Mouse (Mus musculus) thymus, adult 18-20 months (tissue): ENCODE data around the gene Tifab.
"Not testable (repeated sequence)": the region's sequence is repeated elsewhere in the genome, so short reads cannot be mapped to it uniquely, and the experiment has no call there.

Experiments
- DNase-seq, 2 experiments: peaks; one replicate each; pipeline ENCODE4 v3.0.0; 2022; ENCODE audit warnings: mixed read lengths in 2 of 2

Gene Tifab

DNA sequence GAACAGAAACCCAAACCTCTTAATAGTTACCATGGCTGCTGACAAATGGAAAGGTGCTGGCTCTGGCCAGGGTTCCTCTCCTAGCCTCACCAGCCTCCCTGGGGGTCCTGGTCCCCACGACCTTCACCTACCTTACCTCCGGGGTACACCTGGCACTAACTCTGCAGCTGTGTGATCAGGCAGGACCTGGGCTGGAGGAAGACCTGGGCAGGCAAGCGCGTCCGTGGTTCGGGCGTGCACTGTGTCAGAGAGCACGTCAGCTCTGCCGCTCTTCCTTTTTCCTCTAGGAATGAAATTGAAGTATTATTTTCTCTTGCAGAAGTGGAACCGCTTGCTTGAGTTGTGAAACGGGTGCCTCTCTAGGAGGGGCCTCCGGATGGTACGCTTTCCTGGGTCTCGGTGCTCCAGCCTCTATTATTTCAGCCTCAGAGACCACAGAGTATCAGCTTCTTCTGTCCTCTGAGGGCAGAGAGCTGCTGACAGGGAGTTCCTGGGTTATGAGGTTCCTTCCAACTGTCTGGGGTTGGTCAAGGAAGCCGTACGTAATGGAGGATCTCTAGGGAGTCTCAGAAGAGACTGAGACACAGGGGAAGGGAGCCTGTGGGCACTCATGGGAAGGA is at the start of gene Tifab:
Gene Tifab, minus strand, starts transcription at position 470 of the 620 bp plus-strand sequence.
- no peak for DNase-seq

DNA sequence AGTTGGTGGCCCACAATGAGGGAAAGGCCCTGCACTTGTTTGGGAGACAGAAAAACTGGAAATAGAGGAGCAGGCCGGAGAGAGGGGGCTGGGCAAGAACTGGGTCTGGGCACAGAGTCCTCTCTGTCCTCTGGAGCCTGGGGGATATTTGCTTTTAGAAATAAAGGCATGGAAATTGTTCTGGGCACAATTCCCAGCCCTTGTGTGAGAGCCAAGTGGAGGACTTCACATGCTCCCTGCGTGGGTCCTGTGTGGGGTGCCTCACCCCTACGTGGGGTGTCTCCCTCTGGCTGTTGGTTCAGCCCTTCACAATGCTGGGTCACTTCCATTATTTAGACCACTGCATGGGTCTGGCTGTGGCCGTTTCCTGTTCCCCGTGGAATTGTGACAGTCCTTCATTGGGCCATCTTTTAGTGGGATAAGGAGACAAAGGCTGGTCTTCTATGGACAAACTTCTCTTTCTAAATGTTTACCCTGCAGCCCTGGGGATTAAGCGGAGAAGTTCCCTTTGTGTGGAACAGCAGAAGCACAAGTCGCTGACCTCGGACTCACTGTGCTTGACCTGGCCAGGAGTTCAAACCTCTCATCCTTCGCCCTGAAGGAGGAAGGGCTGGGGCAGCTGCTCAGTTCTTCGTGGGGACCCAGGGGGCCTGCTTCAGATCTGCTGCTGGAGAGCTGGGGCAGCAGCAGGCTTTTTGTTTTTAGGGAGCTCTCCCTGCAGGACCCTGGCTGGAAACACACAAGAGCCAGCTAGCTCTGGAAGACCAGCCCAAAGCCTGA is 47.7 kb upstream of the Tifab start:
- DNase-seq: no peak

DNA sequence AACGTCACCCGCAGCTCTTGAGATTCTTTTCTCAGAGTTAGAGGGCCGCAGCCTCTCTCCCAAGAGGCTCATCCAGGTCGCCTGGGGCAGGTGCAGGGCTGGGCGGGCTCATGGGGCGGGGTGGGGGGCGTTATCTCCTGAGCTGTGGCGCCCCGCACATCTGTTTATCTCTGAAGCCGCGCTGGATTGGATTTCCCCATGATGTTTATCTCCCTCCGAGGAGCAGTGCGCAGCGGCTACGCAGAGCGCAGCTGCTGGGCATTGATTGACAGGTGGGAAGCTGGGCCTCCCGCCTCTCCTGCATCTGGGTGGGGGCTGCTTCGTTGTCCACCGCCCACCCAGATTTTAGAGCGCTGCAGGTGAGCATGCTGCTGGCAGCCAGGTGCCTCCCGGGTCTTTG is 44.9 kb upstream of the Tifab start:
- DNase-seq: peak in 1 of 2 experiments; percentile 26

DNA sequence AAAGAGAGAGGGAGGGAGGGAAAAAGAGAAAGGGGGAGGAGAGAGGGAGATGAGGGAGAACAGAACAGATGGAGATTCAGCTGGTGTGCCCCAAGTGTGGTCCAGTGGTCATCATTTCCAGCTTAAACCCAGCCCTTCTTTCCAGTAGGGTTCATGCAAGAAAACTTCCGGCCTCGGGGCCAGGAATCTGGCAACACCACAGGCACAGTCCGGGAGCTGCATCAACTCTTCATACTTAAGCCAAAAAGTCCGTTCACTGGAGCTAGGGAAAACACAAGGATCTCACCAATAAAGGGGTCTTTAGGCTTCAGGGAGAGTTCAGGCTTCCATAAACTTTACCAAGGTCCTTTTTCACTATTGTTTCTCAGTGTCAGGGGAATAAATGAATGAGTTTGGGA is 44.2 kb upstream of the Tifab start:
- no peak for DNase-seq

DNA sequence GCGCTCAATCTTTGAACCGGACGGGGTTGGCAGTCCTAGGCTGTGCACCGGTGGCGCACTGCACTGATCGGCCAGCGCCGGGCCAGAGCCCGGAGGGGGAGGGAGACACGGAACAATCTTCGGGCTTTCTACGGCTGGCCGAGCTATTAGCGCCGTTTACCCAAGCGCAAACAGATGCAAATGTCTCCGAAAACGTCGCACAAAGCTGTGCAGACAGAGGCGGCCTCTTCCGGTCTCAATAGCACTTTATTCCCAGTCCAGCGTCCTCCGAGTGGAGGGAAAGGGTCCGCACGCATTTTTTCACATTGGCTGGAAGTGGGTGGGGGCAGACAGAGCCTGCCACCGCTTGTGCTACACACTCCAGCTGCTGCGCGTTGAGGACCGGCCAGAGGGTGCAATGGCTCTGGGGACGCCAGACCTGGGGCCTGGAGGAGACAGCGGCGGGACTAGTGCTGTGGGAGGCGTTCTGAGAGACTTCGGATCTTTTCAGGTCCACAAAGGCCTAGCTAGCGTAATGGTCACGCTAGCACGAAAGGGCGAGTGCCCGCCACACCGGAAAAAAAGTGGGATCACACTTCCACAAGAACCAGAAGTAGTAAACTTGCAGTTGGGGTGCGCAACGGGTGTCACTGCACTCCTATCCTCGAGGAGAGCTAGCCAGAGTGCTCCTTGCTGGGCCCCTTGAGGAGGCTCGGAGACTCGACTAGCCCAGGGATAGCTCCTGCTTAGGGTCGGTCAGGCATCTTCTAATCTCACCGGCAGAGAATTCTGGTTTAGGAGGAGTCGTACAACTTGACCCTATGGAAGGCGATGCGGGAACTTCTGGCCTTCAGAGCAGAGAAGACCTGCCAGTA is 43.5 kb upstream of the Tifab start:
- no peak for DNase-seq

DNA sequence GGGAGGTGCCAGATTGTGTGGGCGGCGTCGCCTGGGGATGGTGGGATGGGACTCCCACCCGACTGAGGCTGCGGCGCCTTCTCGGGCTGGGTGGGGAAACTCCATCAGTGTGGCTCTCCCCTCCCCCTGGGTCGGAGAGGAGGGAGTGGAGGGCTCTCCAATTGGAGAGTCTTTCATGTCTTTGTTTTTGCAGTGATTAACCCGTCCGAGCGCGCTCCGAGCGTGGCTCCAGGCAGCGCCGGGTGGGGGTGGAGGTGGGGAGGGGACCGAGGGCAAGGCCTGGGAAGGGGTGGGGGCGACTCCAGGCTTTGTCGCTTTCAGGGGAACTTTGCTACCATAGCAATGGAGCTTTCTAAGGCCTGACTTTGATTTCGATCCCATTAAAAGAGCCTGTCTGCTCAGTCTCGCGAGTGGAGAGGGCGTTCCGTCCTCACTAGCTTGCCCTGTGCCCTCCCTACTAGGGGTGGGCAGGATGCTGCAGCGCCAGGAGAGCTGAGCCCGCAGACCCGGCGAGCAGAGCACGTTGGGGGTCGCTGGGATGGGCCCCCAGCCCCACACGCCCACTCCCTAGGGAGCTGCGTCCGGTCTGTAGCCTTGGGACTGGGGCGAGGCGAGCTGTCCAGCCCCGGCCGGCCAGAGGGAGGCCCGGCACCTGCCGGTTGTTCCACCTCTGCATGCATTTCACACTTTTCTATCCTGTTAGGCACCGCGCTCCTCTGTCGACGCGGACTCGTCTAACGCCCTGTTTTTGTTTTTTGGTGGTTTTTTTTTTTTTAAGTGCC is 42.6 kb upstream of the Tifab start:
- DNase-seq: no peak

DNA sequence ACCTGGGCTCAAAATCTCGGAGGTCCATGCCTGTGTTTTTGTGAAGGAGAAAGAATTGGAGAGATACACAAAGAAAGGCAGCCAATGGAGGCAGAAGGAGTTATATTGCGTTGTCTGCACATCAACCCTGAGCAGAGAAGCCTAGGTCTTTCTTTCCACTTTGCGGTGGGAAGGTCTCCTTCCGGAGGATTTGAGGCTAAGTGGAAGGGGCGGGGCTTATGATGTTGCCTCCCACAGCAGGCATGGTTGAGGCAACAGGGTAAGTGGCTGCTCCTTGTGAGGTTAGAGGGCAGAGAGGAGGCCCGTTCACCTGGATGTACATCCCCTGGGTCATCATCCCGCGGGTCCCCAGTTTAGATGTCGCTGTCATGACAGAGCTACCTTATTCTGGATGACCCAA is 40.6 kb upstream of the Tifab start:
- DNase-seq: no peak

DNA sequence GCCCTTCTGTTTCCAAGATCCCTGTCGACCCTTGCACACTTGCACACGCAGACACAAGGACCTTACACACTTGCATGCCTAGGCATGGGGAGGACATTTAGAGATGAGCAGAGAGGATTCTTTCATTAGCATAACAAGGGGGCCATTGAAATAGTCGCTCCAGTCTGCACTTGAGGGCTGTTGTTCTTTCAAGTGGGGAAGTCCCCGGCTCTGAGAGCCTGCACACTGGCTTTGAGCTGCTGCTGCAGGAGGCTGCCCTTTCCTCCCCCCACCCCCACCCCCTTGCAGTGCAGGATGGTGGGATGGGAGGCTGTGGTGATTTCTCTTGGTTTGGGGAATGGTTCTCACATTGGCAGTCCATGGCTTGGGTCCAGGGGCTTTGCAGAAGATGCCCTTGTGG is 37.4 kb upstream of the Tifab start:
- DNase-seq: no peak

DNA sequence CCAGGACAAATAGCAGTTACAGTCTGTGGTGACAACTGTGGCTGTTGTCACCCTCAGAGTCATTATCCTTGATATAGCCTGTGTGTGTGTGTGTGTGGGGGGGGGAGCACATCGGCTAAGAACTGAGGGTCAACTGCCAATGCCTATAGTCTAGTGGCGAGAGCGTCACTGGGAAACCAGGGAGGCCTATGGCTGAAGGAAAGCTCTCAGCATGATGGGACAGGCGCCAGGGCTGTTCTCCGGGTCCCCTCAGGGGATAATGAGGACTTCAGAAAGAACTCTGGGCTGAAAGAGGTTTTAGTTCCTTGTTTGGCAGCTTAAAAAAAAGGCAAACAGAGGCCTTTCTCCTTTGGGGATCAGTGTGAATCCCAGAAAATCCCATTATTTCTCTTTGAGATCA is 35.9 kb upstream of the Tifab start:
- DNase-seq: no peak

DNA sequence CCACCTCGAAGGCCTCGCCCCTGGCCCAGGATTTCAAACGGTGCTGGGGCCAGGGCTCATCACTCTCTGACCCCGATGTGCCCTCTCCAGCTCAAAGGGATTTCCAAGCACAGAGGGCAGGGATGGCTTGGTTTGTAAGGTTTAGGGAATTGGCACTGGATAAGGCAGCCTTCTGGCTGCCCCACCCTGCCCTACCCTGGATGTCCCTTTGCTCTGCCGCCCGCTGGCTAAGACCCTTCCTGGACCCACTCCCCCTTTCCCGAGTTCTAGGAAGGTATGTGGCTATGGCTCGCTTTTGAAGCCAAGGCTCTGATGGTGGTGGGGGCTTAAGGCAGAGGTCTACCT is 30.4 kb upstream of the Tifab start:
- no peak for DNase-seq

DNA sequence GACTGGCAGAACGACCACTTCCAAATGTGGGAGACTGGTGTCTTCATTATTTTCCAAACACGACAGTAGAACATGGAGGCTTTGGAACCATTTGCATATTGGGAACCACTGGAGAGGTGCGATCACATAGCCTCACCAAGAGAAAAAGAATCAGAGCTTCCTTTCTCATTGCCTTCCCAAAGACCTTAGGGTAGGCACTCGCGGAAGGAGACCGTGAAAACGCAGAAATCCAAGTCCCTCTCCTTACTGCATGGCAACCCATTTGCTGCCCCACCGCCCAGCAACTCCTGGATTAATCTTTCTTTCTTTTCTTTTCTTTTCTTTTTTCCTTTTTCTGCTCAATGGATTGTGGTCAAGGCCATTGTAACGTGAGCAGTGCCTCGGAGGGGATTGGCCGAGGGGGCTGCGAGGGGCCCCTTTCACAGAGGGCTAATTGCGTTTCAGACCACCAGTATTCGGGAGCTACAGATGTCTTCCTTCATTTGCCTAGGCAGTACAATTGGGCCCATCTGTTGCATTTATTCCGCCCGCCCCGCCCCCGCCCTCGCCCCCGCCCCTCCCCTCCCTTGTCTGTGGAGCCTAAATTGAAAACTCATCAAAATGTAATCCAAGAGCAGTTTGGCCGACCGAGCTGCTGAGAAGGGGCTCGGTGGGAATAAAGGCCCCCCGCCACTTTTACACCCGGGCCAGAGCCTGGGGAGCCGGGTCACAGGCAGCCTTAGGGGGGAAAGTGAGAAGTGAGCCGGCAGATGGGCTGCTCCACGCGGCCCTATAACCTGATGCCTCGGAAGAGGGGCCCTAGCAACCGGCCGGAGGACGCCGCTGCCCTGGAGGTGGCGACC is 29.8 kb upstream of the Tifab start:
- DNase-seq: no peak

DNA sequence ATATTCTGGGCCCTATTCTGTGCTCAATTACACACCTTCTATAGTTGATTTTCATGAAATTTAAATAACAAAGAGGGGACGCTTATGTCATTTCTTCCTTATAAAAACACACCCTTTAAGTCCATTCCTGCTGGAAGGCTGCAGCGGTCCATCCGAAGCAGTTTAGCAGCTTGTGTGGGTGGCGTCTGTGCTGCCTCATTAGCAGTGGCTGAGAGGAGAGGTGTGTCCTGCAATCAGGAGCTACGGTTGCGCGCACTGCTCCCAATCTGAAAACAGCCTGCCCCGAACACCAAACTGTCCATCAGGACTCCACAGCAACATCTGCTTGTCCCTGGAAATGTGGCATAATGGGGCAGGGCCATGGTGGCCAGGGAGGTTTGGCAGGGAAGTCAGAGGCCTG is 20.8 kb upstream of the Tifab start:
- no peak for DNase-seq

DNA sequence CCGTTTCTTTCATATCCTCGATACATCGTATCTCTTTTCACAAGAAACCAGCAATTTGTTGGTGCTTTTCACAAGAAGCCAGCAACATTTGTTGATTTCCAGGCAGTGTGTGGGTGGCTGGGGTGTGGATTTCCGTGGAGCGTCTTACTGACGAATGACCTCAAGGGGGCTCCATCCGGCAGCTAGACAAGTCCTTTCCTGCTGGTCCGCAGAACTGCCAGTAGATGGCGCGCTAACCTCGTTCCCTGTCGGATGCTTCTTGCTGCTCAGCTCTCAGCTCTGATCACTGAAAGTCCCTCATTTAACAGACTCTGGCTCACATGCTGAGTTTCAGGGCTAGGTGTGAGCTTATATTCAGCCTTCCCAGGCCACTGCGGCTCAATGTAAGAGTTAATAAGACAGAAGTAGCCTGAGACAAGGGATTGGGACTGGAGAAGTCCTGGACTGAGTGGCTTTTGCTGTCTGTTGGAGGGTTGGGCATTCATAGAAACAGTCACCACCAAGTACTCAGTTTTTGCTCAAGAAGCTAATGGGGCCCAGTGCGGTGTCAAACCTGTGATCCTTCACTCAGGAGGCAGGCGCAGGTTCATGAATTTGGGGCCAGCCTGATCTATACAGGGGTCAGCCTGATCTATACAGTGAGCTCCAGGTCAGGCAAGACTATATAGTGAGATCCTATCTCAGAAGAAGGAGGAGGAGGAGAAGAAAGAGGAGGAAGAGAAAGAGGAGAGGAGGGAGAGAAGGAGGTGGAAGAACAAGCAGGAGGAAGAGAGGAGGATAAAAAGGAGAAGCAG is 19.0 kb upstream of the Tifab start:
- DNase-seq: peak; percentile 66 to 73

DNA sequence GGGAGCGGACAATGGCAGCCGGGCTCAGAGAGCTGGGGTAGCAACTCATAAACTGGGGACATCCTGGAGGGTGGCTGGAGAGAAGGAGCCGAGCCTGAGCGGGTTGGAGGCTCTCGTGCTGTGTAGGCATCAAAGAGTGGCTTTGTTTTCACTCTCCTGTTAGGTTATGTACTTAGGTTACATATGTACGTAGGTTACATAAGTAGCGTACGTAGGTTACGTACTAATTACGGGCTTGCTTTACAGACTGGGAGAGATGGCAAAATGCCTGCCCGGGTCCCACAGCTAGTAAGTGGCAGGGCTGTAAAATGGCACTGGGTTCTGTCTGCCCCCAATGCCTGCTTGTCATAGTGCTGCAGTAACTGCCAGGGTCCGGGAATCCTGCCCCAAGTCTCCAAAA is 18.3 kb upstream of the Tifab start:
- DNase-seq: no peak

DNA sequence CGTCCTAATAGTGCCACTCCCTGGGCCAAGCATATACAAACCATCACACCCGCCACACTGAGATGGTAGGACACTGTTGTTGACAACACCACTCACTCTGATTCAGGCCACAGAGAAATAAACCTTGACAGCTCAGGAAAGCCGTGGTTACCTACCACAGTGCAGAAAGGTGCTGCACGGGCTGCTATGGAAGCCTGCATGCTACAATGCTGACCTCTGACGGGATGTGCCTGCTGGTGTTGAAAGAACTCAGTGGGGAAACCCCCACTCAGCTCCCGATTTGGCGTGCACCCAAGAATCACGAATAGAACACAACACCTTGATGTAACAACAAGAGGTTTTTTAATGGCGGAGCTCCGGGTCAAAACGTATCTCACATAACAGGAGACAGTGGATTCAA is 17.1 kb upstream of the Tifab start:
- not testable (repeated sequence) for DNase-seq

DNA sequence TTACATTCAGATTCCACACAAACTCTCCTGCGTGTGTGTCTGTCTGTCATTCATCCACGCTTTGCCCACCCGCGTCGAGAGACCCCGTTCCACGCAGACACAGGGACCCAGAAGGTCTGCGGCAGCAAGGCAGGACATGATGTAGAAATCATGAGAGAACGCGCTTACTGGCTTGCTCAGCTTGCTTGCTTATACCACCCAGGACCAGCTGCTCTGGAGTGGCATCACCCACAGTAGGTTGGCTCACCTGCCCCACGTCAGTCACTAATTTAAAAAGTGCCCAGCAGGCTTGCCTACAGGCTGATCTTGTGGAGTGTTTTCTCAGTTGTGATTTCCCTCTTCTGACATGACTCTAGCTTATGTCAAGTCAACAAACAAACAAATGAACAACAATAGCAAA is 15.5 kb upstream of the Tifab start:
- DNase-seq: not testable (repeated sequence)

DNA sequence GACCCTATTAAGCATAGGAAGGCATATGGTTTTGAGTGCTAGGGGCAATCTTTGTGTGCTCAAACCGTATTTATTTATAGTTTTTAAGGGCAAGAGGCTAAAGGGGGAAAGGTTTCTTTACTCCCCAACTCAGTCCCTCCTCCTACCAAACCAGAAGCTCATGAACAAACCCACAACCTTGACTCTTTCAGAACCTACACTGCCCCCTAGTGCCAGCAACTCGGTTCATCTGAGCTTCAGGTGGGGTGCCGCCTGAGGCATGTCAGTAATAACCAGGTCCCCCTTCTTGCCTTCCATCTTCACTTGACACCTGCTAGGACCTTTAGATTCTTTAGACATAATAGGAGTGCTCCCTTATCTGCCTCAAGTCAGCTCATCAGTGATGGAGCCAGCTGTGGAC is 12.5 kb upstream of the Tifab start:
- peak; percentile 50 to 51 for DNase-seq

DNA sequence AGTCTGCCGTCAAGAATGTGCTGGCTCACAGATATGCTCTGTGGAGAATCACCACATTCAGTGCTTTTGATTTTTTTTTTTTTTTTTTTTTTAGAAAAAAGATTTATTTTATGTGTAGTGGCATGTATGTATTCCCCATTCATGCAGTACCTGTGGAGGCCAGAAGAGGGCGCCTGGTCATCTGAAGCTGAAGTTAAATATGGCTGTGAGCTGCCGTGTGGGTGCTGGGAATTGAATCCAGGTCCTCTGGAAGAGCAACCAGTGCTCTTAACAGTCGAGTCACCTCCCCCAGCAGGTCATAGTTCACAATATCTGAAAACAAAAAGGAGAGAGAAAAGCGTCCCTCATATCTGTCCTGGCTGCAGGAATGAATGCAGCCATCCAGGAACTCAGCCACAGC is 11.0 kb upstream of the Tifab start:
- DNase-seq: no peak

DNA sequence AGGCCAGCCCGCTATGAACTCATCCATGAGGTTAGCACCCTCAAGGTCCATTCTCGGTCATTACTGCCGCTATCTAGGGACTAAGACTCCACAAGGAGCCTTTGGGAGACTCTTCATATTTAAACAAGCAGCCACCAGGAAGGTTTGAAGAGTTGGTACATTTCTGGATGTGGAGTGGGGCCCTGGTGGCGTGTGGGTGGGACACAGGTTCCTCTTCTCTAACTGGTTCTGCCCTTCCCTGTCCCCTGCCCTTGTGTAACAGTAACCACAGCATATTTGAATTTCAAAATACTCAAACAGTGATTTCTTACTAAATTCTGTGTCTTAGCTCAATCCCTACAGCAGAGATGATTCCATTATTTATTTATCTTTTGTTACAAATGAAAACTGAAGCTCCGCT is 5.0 kb upstream of the Tifab start:
- no peak for DNase-seq

DNA sequence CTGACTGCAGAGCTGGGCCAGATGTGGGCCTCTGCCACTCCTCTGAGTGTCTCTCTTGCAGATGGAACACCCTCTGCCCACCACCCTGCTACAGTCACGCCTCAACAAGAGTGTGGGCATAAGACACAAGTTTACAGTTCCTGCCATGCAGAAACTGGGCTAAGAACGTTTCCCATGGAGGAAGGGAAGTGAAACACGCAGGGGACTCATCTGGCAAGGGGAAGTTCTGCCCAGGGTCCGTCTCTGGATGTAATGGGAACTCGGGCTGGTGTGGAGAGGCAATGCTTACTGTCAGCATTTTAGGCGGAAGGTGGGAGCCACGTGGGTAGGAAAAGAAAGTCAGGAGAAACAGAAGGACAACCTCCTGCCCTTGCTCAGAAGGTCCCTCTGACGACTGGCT is 2.7 kb upstream of the Tifab start:
- no peak for DNase-seq

DNA sequence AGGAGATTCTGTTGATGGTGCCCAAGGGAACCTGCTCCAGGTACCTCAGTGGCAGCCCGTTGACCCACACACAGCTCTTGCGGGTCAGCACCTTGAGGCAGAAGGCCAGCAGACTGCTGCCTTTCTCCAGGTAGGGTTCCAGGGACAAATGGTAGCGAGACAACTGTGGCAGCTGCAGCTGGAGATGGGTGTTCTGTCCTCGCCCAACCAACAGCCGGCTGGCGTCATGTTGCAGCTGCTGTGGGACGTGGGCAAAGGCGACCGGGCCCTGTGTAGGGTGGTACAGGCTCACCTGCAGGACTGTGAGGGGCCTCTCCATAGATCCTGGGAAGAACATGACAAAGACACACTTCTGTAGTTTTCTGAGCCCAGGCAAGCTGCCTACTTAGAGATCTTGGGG is 2.4 kb downstream of the Tifab start:
- DNase-seq: peak; percentile 45 to 50
